Mouse (Mus musculus) liver, adult 2 months (tissue): ENCODE data around the gene Gsta3. TPM values are rescaled to one million over a fixed set of nuclear protein-coding genes. Genes with fewer than 3 reads are reported as not detected.
"Not testable (repeated sequence)": the region's sequence is repeated elsewhere in the genome, so short reads cannot be mapped to it uniquely, and the experiment has no call there.

ENCODE experiments used
- DNase-seq: peaks from one replicate; pipeline ENCODE4 v3.0.0-alpha.2; 2011; ENCODE audit warnings: low read depth, low spot score; ENCODE audit errors: extremely low read depth
- H3K27ac ChIP-seq: fragments of 200-500 bp; replicated peaks from 2 replicates; pipeline ENCODE4 v1.5.1; 2012; ENCODE audit warnings: low read depth, mild to moderate bottlenecking, control low read depth, inconsistent platforms, low read length; ENCODE audit not compliant: insufficient read depth
- H3K27me3 ChIP-seq: fragments of 200-500 bp; 2 replicates; pipeline ENCODE4 v1.6.1; 2012; ENCODE audit warnings: mild to moderate bottlenecking, moderate library complexity, low read length, inconsistent platforms; ENCODE audit not compliant: control insufficient read depth, insufficient read depth
- H3K36me3 ChIP-seq: fragments of 200-500 bp; 2 replicates; pipeline ENCODE4 v1.6.1; 2012; ENCODE audit warnings: low read length, inconsistent platforms; ENCODE audit not compliant: control insufficient read depth, insufficient read depth
- H3K4me1 ChIP-seq: fragments of 200-500 bp; 2 replicates; pipeline ENCODE4 v1.6.1; 2011; ENCODE audit warnings: low read length; ENCODE audit not compliant: control insufficient read depth, insufficient read depth
- H3K4me3 ChIP-seq: fragments of 200-500 bp; 2 replicates; pipeline ENCODE4 v1.5.1; 2011; ENCODE audit warnings: low read depth, mild to moderate bottlenecking, control low read depth, low read length, moderate library complexity; ENCODE audit not compliant: insufficient read depth
- H3K79me2 ChIP-seq: fragments of 200-500 bp; 2 replicates; pipeline ENCODE4 v1.6.1; 2012; ENCODE audit warnings: inconsistent platforms, mild to moderate bottlenecking, low read length, moderate library complexity; ENCODE audit not compliant: control insufficient read depth, insufficient read depth
- H3K9ac ChIP-seq: fragments of 200-500 bp; 2 replicates; pipeline ENCODE4 v1.6.1; 2012; ENCODE audit warnings: low read depth, mild to moderate bottlenecking, control low read depth, inconsistent platforms, low read length
- CTCF ChIP-seq: fragments of 200-500 bp; IDR thresholded peaks from 2 replicates; pipeline ENCODE4 v1.5.1; 2011; ENCODE audit warnings: low read depth, low read length, control low read depth
- POLR2A ChIP-seq: fragments of 200-500 bp; IDR thresholded peaks from 2 replicates; pipeline ENCODE4 v1.6.1; 2011; ENCODE audit warnings: low read length, control low read depth; ENCODE audit not compliant: insufficient read depth; ENCODE audit errors: extremely low read depth
- WGBS: fragments of 180-500 bp; shearing (Covaris S2); methylation state at CpG from one replicate; pipeline ENCODE4 v1.1.7; 2018; 5-methylcytosine and 5-hydroxymethylcytosine counted together
- polyA plus RNA-seq: library from polyadenylated mRNA; depleted of rRNA; stranded (reverse); fragments of >200 nt; gene quantifications from 2 replicates; pipeline ENCODE4 v1.2.3, GENCODE M21; 2012
- total RNA-seq: library from RNA; depleted of rRNA; stranded (reverse); fragments of >200 nt; gene quantifications from 2 replicates; pipeline ENCODE4 v1.2.3, GENCODE M21; 2014

Gsta3 gene
- total and polyA plus RNA-seq, 2 experiments: 586 to 2,301 TPM

GRCm38 (mm10) chr1:21255625-21256345 lies 15.4 kb downstream of the Gsta3 start:
- Histone ChIP-seq H3K9ac (no peak overlapping the region), H3K36me3 (peaks cover 81% of the 10 kb centered on the region), H3K27me3 (no peaks in the 10 kb centered on the region), H3K27ac (peak overlapping the region; percentile 7), H3K4me1 (peaks cover 8% of the 10 kb centered on the region), H3K4me3 (no peak overlapping the region), H3K79me2 (no peaks in the 10 kb centered on the region)
- TF ChIP-seq POLR2A: no peak
- no peak for TF ChIP-seq CTCF
- DNase-seq: peak; percentile 43
- WGBS: 75% methylated on average over 7 of the region's 7 CpGs

- H3K27me3 ChIP-seq: no peaks in the 10 kb centered on the region
- no peak overlapping the region for H3K4me3 ChIP-seq
- no peak overlapping the region for H3K9ac ChIP-seq
- H3K27ac ChIP-seq: no peak overlapping the region
- H3K36me3 ChIP-seq: peaks cover 81% of the 10 kb centered on the region
- H3K79me2 ChIP-seq: no peaks in the 10 kb centered on the region
- TF ChIP-seq POLR2A (no peak), CTCF (no peak)
- WGBS: 55% methylated on average over 3 of the region's 3 CpGs
- H3K4me1 ChIP-seq: peaks cover 3% of the 10 kb centered on the region; the same call in 1 of the 2 replicates
- DNase-seq: no peak
These were observed 16.0 kb downstream of the Gsta3 start for GRCm38 (mm10) chr1:21256391-21256790.

GRCm38 (mm10) chr1:21256871-21257270 lies 16.5 kb downstream of the Gsta3 start:
- Histone ChIP-seq H3K79me2 (no peaks in the 10 kb centered on the region), H3K27ac (no peak overlapping the region), H3K4me1 (peaks cover 3% of the 10 kb centered on the region; the same call in 1 of the 2 replicates), H3K9ac (no peak overlapping the region), H3K36me3 (peaks cover 83% of the 10 kb centered on the region), H3K27me3 (no peaks in the 10 kb centered on the region), H3K4me3 (no peak overlapping the region)
- WGBS: 47% methylated on average over 5 of the region's 5 CpGs
- peak; percentile 49 for DNase-seq
- TF ChIP-seq POLR2A: no peak
- TF ChIP-seq CTCF: no peak

- H3K27me3 ChIP-seq, H3K4me3 ChIP-seq, H3K9ac ChIP-seq, H3K79me2 ChIP-seq, H3K27ac ChIP-seq, H3K4me1 ChIP-seq: not testable (repeated sequence)
- WGBS: 60% methylated on average over 8 of the region's 8 CpGs
- peaks cover 91% of the 10 kb centered on the region for H3K36me3 ChIP-seq
- DNase-seq: peak; percentile 35
These were observed 19.6 kb downstream of the Gsta3 start for GRCm38 (mm10) chr1:21259981-21260380.

- Histone ChIP-seq H3K27me3 (no peaks in the 10 kb centered on the region), H3K4me3 (no peak overlapping the region), H3K27ac (no peak overlapping the region), H3K36me3 (peaks cover 80% of the 10 kb centered on the region), H3K79me2 (no peaks in the 10 kb centered on the region), H3K9ac (no peak overlapping the region), H3K4me1 (no peaks in the 10 kb centered on the region)
- DNase-seq: peak; percentile 50
- WGBS: 89% methylated on average over 5 of the region's 5 CpGs
- TF ChIP-seq POLR2A: no peak
- TF ChIP-seq CTCF: no peak
These were observed 22.0 kb downstream of the Gsta3 start for GRCm38 (mm10) chr1:21262401-21262800.

- TF ChIP-seq POLR2A (no peak), CTCF (no peak)
- Histone ChIP-seq H3K27me3 (no peaks in the 10 kb centered on the region), H3K4me1 (no peaks in the 10 kb centered on the region), H3K36me3 (peaks cover 66% of the 10 kb centered on the region), H3K79me2 (no peaks in the 10 kb centered on the region), H3K4me3 (no peak overlapping the region), H3K27ac (no peak overlapping the region), H3K9ac (no peak overlapping the region)
- peak; percentile 59 for DNase-seq
- WGBS: 40% methylated on average over 4 of the region's 4 CpGs
These were observed 23.6 kb downstream of the Gsta3 start for GRCm38 (mm10) chr1:21263986-21264385.
